In the genomic region with DNA sequence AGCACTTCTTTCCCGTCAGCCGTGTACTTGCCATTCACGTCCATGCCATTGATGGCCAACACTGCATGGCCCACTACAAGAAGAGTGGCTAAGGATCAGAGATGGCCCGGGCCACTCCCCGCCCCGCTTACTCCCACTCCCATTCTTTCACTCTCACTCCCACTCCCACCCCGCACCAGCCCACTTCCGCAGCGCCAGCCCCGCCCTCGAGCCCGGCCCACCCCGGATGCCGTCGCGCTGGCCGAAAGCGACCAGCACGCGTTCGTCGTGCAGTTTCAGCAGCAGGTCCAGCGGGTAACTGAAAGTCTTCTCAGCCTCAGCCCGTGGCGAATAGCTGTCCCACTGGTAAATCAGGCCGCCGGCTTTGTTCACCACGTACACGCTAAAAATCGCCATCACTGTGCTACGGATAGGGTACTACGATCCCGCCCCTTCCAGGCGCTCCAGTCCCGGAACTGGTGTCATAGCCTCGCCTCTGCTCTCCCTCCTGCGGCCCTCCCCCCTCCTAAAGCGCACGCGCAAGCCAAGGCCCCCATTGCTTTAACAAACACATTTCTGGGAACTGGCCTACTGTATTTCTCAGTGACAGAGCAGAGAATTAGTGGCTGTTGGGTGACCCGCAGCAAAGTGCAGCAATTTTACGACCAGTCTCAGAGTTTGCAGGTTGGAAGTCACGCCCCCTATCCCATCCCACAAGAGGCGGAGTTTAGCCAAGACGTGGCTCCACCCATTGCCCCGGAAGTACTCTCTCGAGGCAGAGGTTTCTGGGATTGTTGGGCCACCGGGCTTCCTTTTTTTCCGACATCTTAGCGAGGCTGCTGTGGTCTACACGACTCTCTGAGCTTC, we compare ENCODE assay signal across 8 mouse cellular contexts. TPM values are rescaled to one million over a fixed set of nuclear protein-coding genes. Genes with fewer than 3 reads are reported as not detected.
A peak's percentile ranks its signal among the peaks of the same experiment; 100 is the strongest.
DNase-seq lines count a peak whose midpoint lies in the region; ATAC-seq lines count a peak whose summit lies in the region.

A gene (plus strand): TSS at position 234 of the 846 bp plus-strand sequence.
A gene (minus strand): TSS at position 695 of the 846 bp plus-strand sequence.

- DNase-seq in adipocyte (ENCODE audit: low spot score) = peak; percentile 97
- peak; percentile 97 for DNase-seq in embryo, embryonic 10 days (ENCODE audit: low spot score)
- DNase-seq in gastrocnemius, postnatal 10 days = peak; percentile 92
- peak; percentile 99 for DNase-seq in induced T-regulatory cell, adult 2 months (ENCODE audit: low read depth)
- DNase-seq in left cerebral cortex, adult 9 months (ENCODE audit: low spot score in 2 of 2) = peak; percentile 83 to 93
- DNase-seq in right cerebral cortex, postnatal 14 days = peak; percentile 87
- DNase-seq in urinary bladder, postnatal 36 days (ENCODE audit: low spot score in 2 of 2) = peak; percentile 87 to 91

- peak; percentile 85 for ATAC-seq in megakaryocyte progenitor cell, adult 5-6 weeks (replicated peaks; ENCODE audit: poor library complexity)

RNA-seq across cellular contexts. Expression of the first gene that starts in this region (rescaled TPM):
- total RNA-seq in gastrocnemius, postnatal 10 days (2021) = 1,000 to 10,000 TPM; 1,287 to 1,346 TPM
- total RNA-seq in megakaryocyte progenitor cell, adult 5-6 weeks (2015) = 3,273 and 3,407 TPM in 2 replicates
- 2,047 and 2,155 TPM in 2 replicates for total RNA-seq in megakaryocyte progenitor cell, adult 5-6 weeks (2017)

RNA-seq across cellular contexts. Expression of the second gene that starts in this region (rescaled TPM):
- 10 to 100 TPM; 28.2 to 35.3 TPM for total RNA-seq in gastrocnemius, postnatal 10 days (2021)
- 88.4 and 90.5 TPM in 2 replicates for total RNA-seq in megakaryocyte progenitor cell, adult 5-6 weeks (2015)
- total RNA-seq in megakaryocyte progenitor cell, adult 5-6 weeks (2017) = 25.6 and 26.0 TPM in 2 replicates

Comparison
In these comparisons a context has a peak if more than half of its experiments do, and no peak if none do; other contexts are left out.
1. Peak in every context shown above with its lines: DNase-seq and ATAC-seq.